Mouse (Mus musculus): Measurements from ENCODE around the gene Pde6g.
"Not testable (repeated sequence)": the region's sequence is repeated elsewhere in the genome, so short reads cannot be mapped to it uniquely, and the experiment has no call there.

The Pde6g gene

DNA sequence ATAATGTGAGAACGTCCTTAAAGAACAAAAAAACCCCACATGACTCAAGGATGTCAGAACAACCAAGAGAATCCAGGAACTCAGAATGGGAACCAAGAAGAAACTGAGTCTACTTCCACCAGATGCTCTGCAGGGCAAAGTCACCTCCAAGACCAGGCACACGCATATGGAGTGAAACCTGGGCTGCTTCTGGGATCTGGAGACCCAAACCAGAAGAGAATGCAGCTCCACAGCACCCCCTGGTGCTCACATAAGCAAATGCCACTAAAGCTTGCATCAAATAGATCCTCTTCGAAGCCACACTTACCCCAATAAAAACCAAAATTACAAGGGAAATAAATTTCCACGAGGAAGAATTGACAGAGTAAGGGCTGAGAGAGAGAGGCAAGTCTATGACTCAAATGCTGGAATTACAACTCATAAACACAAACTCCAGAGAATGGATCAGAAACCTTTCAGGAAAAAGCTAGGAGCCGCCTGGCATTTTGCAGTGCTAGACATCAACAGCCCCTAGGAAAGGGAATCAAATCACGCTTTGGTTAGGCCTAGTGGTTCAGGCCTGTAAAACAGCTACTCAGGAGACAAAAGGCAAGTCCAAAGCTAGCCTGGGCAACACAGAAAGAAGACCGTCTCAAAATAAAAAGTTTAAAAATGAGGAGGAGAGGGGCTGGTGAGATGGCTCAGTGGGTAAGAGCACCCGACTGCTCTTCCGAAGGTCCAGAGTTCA, 29.6 kb downstream of the Pde6g start:
- peak; percentile 72 to 90 for DNase-seq (ENCODE audit: inconsistent age in 2 of 2, low spot score in 1 of 2)

DNA sequence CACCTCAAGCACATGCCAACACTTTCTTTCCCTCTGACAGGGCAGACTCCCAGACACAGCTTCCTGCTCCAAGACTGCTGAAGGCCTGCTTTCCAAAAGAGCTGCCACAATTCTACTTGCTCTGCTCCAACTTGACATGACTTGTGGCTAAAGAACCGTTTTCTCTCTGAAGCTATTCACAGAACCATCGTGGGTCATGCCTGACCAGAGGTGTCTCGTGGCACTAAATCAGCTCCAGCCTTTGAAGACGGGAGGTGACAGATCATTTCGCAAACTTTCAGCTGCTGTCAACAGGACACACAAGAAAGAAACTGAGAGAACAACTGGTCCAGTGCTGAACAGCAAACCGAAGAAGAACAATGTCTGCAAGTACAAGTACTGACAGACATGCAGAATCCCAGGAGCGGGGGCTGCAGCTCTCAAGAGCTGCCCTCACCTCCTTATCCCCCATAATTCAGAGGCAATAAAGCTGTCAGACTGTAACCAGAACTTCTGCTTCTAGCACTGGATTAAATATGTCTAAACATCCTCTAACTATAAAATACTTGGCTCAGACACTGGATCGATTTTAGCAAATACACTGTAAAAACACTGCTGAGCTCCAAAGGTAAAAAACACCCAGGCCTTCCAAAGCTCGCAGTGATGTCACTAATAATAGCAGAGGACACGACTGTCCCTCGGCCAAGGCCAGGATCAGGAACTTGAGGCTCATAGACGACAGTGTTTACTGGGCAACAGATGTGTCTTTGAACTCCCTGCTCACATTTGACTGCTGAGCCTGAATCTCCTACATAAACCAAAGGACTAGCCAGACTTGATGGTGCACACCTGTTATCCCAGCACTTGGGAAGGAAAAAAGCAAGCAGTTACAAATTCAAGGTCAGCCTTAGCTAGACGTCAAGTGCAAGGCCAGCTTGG, 30.4 kb downstream of the Pde6g start:
- DNase-seq (ENCODE audit: inconsistent age in 2 of 2, low spot score in 1 of 2) = peak; percentile 68 to 81

GRCm38 (mm10) chr11:120418592-120418991, 34.7 kb downstream of the Pde6g start:
- DNase-seq (ENCODE audit: inconsistent age in 2 of 2, low spot score in 1 of 2) = peak; percentile 52 to 65

- no peak for DNase-seq (ENCODE audit: inconsistent age in 2 of 2, low spot score in 1 of 2)
Observed at GRCm38 (mm10) chr11:120417852-120418251, 35.4 kb downstream of the Pde6g start.

- DNase-seq (ENCODE audit: inconsistent age in 2 of 2, low spot score in 1 of 2) = not testable (repeated sequence)
Observed at GRCm38 (mm10) chr11:120413621-120414020, 39.7 kb downstream of the Pde6g start.

- DNase-seq (ENCODE audit: inconsistent age in 2 of 2, low spot score in 1 of 2) = no peak
Observed at GRCm38 (mm10) chr11:120406445-120406844, 46.9 kb downstream of the Pde6g start.

DNA sequence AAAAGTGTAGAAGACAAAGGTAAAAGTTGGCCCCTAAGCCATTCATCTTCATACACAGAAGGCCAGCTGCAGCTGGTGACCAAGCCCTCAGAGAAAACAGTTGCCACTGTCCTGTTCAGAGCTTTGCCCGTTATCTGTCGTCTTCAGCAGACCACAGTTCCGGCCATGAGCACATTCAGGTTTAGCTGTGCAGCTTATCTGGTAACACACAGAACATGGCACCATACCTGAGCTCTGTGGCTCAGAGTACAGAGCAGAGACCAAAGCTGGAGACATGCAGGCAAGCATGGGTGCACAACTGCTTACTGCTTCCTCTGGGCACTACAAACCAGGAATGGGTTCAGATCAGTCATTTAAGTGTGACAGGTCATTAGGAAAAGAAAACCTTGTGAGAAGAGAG, 47.4 kb downstream of the Pde6g start:
- no peak for DNase-seq (ENCODE audit: inconsistent age in 2 of 2, low spot score in 1 of 2)

GRCm38 (mm10) chr11:120404814-120405213, 48.5 kb downstream of the Pde6g start:
- no peak for DNase-seq (ENCODE audit: inconsistent age in 2 of 2, low spot score in 1 of 2)

GRCm38 (mm10) chr11:120399319-120399718, 54.0 kb downstream of the Pde6g start:
- no peak for DNase-seq (ENCODE audit: inconsistent age in 2 of 2, low spot score in 1 of 2)
